Mouse (Mus musculus) kidney, adult 11 months (tissue): ENCODE measurements around the gene Dhx34.

ENCODE experiments used
- DNase-seq: peaks from one replicate; pipeline ENCODE4 v3.0.0; 2022

Dhx34 gene

GRCm38 (mm10) chr7:16158735-16159134 is 63.1 kb downstream of the Dhx34 start:
- no peak for DNase-seq

GRCm38 (mm10) chr7:16156105-16156714 is 65.6 kb downstream of the Dhx34 start:
- DNase-seq, result no peak

- DNase-seq, result no peak
Measured at GRCm38 (mm10) chr7:16155132-16155872, 66.5 kb downstream of the Dhx34 start.

- peak; percentile 12 for DNase-seq
Measured at GRCm38 (mm10) chr7:16153522-16153921, 68.3 kb downstream of the Dhx34 start.

GRCm38 (mm10) chr7:16150191-16151145 is 71.4 kb downstream of the Dhx34 start:
- no peak for DNase-seq

GRCm38 (mm10) chr7:16149241-16149640 is 72.6 kb downstream of the Dhx34 start:
- DNase-seq, result no peak

- DNase-seq, result no peak
Measured at GRCm38 (mm10) chr7:16147643-16148042, 74.2 kb downstream of the Dhx34 start.
